Mouse (Mus musculus): ENCODE results near the gene Btbd3. TPM values are rescaled to one million over a fixed set of nuclear protein-coding genes. Genes with fewer than 3 reads are reported as not detected.

Gene Btbd3
- polyA plus RNA-seq, 1 experiment from 2014 or later = 1.9 TPM

GRCm38 (mm10) chr2:138257692-138258315 lies 1.4 kb downstream of the Btbd3 start:
- H3K27me3 ChIP-seq (ENCODE audit: control insufficient read depth, insufficient read depth, low read depth, low read length) = no peaks in the 10 kb centered on the region
- no peaks in the 10 kb centered on the region; the same call in 1 of the 2 replicates for H3K4me1 ChIP-seq (ENCODE audit: control insufficient read depth, low read depth, low read length)
- no peaks in the 10 kb centered on the region for H3K36me3 ChIP-seq (ENCODE audit: control insufficient read depth, insufficient read depth)
- no peak for ATAC-seq (ENCODE audit: low read depth)
- peak overlapping the region; percentile 70 for H3K4me3 ChIP-seq (ENCODE audit: low read depth, low read length)
- no peaks in the 10 kb centered on the region for H3K9me3 ChIP-seq (replicated peaks; ENCODE audit: control insufficient read depth, low read length)
- WGBS (ENCODE audit: insufficient replicate concordance) = under 1% methylated on average over 10 of the region's 10 CpGs
- H3K4me2 ChIP-seq (ENCODE audit: low read depth, low read length) = peak overlapping the region; percentile 39
- no peak overlapping the region for H3K27ac ChIP-seq (ENCODE audit: low read length)
- H3K9ac ChIP-seq (ENCODE audit: low read depth, low read length) = no peak overlapping the region

- H3K27ac ChIP-seq (ENCODE audit: low read length) = no peak overlapping the region
- H3K4me1 ChIP-seq (ENCODE audit: control insufficient read depth, low read depth, low read length) = peaks cover 2% of the 10 kb centered on the region
- H3K4me2 ChIP-seq (ENCODE audit: low read depth, low read length) = no peak overlapping the region
- H3K9ac ChIP-seq (ENCODE audit: low read depth, low read length) = no peak overlapping the region
- ATAC-seq (ENCODE audit: low read depth) = no peak
- no peak overlapping the region for H3K4me3 ChIP-seq (ENCODE audit: low read depth, low read length)
- WGBS (ENCODE audit: insufficient replicate concordance) = 58% methylated on average over 7 of the region's 7 CpGs
- no peaks in the 10 kb centered on the region for H3K27me3 ChIP-seq (ENCODE audit: control insufficient read depth, insufficient read depth, low read depth, low read length)
- no peaks in the 10 kb centered on the region for H3K9me3 ChIP-seq (replicated peaks; ENCODE audit: control insufficient read depth, low read length)
- no peaks in the 10 kb centered on the region for H3K36me3 ChIP-seq (ENCODE audit: control insufficient read depth, insufficient read depth)
Observed at GRCm38 (mm10) chr2:138261140-138261539, 4.8 kb downstream of the Btbd3 start.

- no peaks in the 10 kb centered on the region for H3K9me3 ChIP-seq (replicated peaks; ENCODE audit: control insufficient read depth, low read length)
- H3K27ac ChIP-seq (ENCODE audit: low read length) = no peak overlapping the region
- H3K36me3 ChIP-seq (ENCODE audit: control insufficient read depth, insufficient read depth) = no peaks in the 10 kb centered on the region
- H3K4me1 ChIP-seq (ENCODE audit: control insufficient read depth, low read depth, low read length) = peaks cover 2% of the 10 kb centered on the region
- no peak overlapping the region for H3K9ac ChIP-seq (ENCODE audit: low read depth, low read length)
- ATAC-seq (ENCODE audit: low read depth) = peak; percentile 38; the same call in 1 of the 2 replicates
- H3K27me3 ChIP-seq (ENCODE audit: control insufficient read depth, insufficient read depth, low read depth, low read length) = no peaks in the 10 kb centered on the region
- no peak overlapping the region for H3K4me3 ChIP-seq (ENCODE audit: low read depth, low read length)
- WGBS (ENCODE audit: insufficient replicate concordance) = 49% methylated on average over 11 of the region's 11 CpGs
- H3K4me2 ChIP-seq (ENCODE audit: low read depth, low read length) = peak overlapping the region; percentile 2; the same call in 1 of the 2 replicates
Observed at GRCm38 (mm10) chr2:138262885-138263284, 6.5 kb downstream of the Btbd3 start.

GRCm38 (mm10) chr2:138265356-138266005 lies 9.1 kb downstream of the Btbd3 start:
- H3K36me3 ChIP-seq (ENCODE audit: control insufficient read depth, insufficient read depth) = no peaks in the 10 kb centered on the region
- 18% methylated on average over 13 of the region's 13 CpGs for WGBS (ENCODE audit: insufficient replicate concordance)
- H3K27me3 ChIP-seq (ENCODE audit: control insufficient read depth, insufficient read depth, low read depth, low read length) = no peaks in the 10 kb centered on the region
- no peak overlapping the region for H3K9ac ChIP-seq (ENCODE audit: low read depth, low read length)
- ATAC-seq (ENCODE audit: low read depth) = no peak
- no peak overlapping the region for H3K4me2 ChIP-seq (ENCODE audit: low read depth, low read length)
- H3K9me3 ChIP-seq (replicated peaks; ENCODE audit: control insufficient read depth, low read length) = no peaks in the 10 kb centered on the region
- no peak overlapping the region for H3K27ac ChIP-seq (ENCODE audit: low read length)
- peaks cover 6% of the 10 kb centered on the region for H3K4me1 ChIP-seq (ENCODE audit: control insufficient read depth, low read depth, low read length)
- no peak overlapping the region for H3K4me3 ChIP-seq (ENCODE audit: low read depth, low read length)

- Histone ChIP-seq H3K4me1 (ENCODE audit: control insufficient read depth, low read depth, low read length) (peaks cover 6% of the 10 kb centered on the region), H3K27me3 (ENCODE audit: control insufficient read depth, insufficient read depth, low read depth, low read length) (no peaks in the 10 kb centered on the region), H3K4me3 (ENCODE audit: low read depth, low read length) (no peak overlapping the region), H3K36me3 (ENCODE audit: control insufficient read depth, insufficient read depth) (no peaks in the 10 kb centered on the region), H3K27ac (ENCODE audit: low read length) (no peak overlapping the region), H3K9me3 (replicated peaks; ENCODE audit: control insufficient read depth, low read length) (no peaks in the 10 kb centered on the region), H3K9ac (ENCODE audit: low read depth, low read length) (no peak overlapping the region), H3K4me2 (ENCODE audit: low read depth, low read length) (no peak overlapping the region)
- no peak for ATAC-seq (ENCODE audit: low read depth)
- WGBS (ENCODE audit: insufficient replicate concordance) = 47% methylated on average over 5 of the region's 5 CpGs
Observed at GRCm38 (mm10) chr2:138266679-138267078, 10.3 kb downstream of the Btbd3 start.

- ATAC-seq (ENCODE audit: low read depth) = peak; percentile 78
- Histone ChIP-seq H3K27ac (ENCODE audit: low read length) (no peak overlapping the region), H3K27me3 (ENCODE audit: control insufficient read depth, insufficient read depth, low read depth, low read length) (no peaks in the 10 kb centered on the region), H3K4me1 (ENCODE audit: control insufficient read depth, low read depth, low read length) (peaks cover 5% of the 10 kb centered on the region), H3K9ac (ENCODE audit: low read depth, low read length) (no peak overlapping the region), H3K4me2 (ENCODE audit: low read depth, low read length) (peak overlapping the region; percentile 8; the same call in 1 of the 2 replicates), H3K36me3 (ENCODE audit: control insufficient read depth, insufficient read depth) (no peaks in the 10 kb centered on the region), H3K9me3 (replicated peaks; ENCODE audit: control insufficient read depth, low read length) (no peaks in the 10 kb centered on the region), H3K4me3 (ENCODE audit: low read depth, low read length) (no peak overlapping the region)
- 33% methylated on average over 4 of the region's 4 CpGs for WGBS (ENCODE audit: insufficient replicate concordance)
Observed at GRCm38 (mm10) chr2:138267852-138268513, 11.6 kb downstream of the Btbd3 start.

DNA sequence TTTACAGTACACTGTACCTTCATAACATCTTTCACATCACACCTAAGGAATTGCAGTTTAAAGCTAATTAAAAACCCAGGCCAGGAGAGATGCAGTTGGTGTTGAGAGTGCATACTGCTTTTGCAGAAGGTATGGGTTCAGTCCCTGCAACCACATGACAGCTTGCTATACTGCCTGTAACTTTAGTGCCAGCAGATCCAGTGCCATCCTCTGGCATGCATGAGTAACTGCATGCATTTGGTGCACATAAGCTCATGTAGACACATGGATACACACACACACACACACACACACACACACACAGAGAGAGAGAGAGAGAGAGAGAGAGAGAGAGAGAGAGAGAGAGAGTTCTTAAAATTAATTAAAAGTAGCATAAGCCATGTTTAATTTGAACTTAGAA lies 13.0 kb downstream of the Btbd3 start:
- no peak for ATAC-seq (ENCODE audit: low read depth)
- Histone ChIP-seq H3K4me1 (ENCODE audit: control insufficient read depth, low read depth, low read length) (peaks cover 3% of the 10 kb centered on the region), H3K27ac (ENCODE audit: low read length) (no peak overlapping the region), H3K9me3 (replicated peaks; ENCODE audit: control insufficient read depth, low read length) (no peaks in the 10 kb centered on the region), H3K9ac (ENCODE audit: low read depth, low read length) (no peak overlapping the region), H3K4me3 (ENCODE audit: low read depth, low read length) (no peak overlapping the region), H3K27me3 (ENCODE audit: control insufficient read depth, insufficient read depth, low read depth, low read length) (no peaks in the 10 kb centered on the region), H3K4me2 (ENCODE audit: low read depth, low read length) (no peak overlapping the region), H3K36me3 (ENCODE audit: control insufficient read depth, insufficient read depth) (no peaks in the 10 kb centered on the region)

DNA sequence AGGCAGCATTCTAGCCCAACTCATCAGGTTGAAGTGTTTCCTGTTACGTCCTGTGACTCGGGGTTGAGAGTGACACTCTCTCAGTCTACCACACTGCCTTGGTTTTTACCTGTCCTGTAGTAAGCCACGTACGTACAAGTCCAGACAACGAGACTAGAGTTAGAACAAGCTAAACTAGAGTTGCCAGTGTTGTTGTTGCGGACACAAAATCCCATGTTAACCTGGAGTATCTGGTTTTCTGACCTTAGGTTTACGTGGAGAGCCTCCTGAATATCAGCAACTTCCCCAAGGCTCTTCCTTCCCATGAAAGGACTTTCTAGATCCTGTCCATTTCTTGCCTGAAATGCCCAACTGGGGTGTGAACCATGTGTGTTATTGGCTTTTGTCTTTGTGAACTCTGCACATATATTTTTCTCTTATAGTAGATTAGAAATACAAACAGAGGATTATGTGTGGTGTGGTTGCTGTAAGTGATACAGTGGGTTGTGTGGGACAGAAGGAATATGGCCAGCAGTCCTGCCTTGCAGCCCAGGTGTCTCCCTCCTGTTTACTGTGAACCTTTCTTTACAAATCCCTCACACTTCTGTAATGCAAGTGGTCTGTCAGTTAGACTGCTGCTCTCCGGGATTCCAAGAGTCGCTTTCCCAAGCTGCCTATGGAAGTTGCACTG lies 17.2 kb downstream of the Btbd3 start:
- Histone ChIP-seq H3K36me3 (ENCODE audit: control insufficient read depth, insufficient read depth) (no peaks in the 10 kb centered on the region), H3K9ac (ENCODE audit: low read depth, low read length) (no peak overlapping the region), H3K9me3 (replicated peaks; ENCODE audit: control insufficient read depth, low read length) (no peaks in the 10 kb centered on the region), H3K27me3 (ENCODE audit: control insufficient read depth, insufficient read depth, low read depth, low read length) (no peaks in the 10 kb centered on the region), H3K4me3 (ENCODE audit: low read depth, low read length) (no peak overlapping the region), H3K4me2 (ENCODE audit: low read depth, low read length) (no peak overlapping the region; the same call in 1 of the 2 replicates), H3K27ac (ENCODE audit: low read length) (no peak overlapping the region), H3K4me1 (ENCODE audit: control insufficient read depth, low read depth, low read length) (no peaks in the 10 kb centered on the region; the same call in 1 of the 2 replicates)
- ATAC-seq (ENCODE audit: low read depth) = no peak
- 63% methylated on average over 9 of the region's 9 CpGs for WGBS (ENCODE audit: insufficient replicate concordance)
